Mouse (Mus musculus): ENCODE data around the gene Oxct2a.

Oxct2a gene

GRCm38 (mm10) chr4:123280117-123280516 lies 43.3 kb downstream of the Oxct2a start:
- no peak for DNase-seq (ENCODE audit: extremely low read depth, low read depth)

All from MEL-GATA-1-ER (cell line).